Mouse (Mus musculus) embryonic fibroblast, embryonic 13.5 days (primary cell): ENCODE results near the gene C9.

Source experiments
- CTCF ChIP-seq: IDR thresholded peaks from 2 replicates; pipeline ENCODE4 v1.5.1; 2011; ENCODE audit warnings: mild to moderate bottlenecking, control low read depth, low read length, moderate library complexity, borderline replicate concordance; ENCODE audit not compliant: insufficient read depth
- POLR2A ChIP-seq: IDR thresholded peaks from 2 replicates; pipeline ENCODE4 v1.6.1; 2011; ENCODE audit warnings: low read depth, mild to moderate bottlenecking, control low read depth, low read length, moderate library complexity

- no peak for TF ChIP-seq POLR2A
- TF ChIP-seq CTCF, result no peak
Observed at GRCm38 (mm10) chr15:6415317-6415716, 29.8 kb upstream of the C9 start.
